Mouse (Mus musculus): ENCODE results near the gene Trp53i11. TPM values are rescaled to one million over a fixed set of nuclear protein-coding genes. Genes with fewer than 3 reads are reported as not detected.

Gene Trp53i11
- total and polyA plus RNA-seq, 3 experiments: not detected

DNA sequence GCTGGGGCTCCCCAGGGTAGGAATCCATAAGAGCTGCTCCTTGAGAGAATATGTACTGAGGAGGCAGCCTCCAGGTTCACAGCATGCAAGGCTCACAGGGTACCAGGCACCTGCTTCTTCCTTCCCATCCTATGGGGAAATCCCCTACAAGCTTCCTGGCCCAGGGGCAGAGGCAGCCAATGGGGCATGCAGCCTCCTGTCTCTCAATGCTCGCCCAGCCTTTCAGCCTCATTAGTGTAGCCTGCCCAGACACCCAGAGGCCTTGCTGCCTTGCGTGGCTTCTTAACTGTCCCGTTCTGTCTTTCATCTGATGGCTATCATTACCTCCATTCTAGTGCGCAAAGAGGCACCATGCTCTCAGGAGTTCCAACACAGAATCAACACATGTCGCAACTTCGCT is 61.7 kb downstream of the Trp53i11 start:
- ATAC-seq (ENCODE audit: extremely low read depth, insufficient number of reproducible peaks, low FRiP score, poor library complexity, severe bottlenecking): no peak
- Histone ChIP-seq H3K4me3 (ENCODE audit: low read depth, low read length) (no peak overlapping the region), H3K9me3 (replicated peaks) (no peaks in the 10 kb centered on the region), H3K36me3 (replicated peaks) (no peaks in the 10 kb centered on the region), H3K4me1 (ENCODE audit: insufficient read depth, low read depth, low read length) (no peaks in the 10 kb centered on the region), H3K27me3 (ENCODE audit: insufficient read depth, low read length) (peaks cover 13% of the 10 kb centered on the region)
- DNase-seq (ENCODE audit: low spot score): no peak
- no peak for TF ChIP-seq CTCF (IDR thresholded peaks at IDR 0.05; ENCODE audit: low read depth, low read length)
- TF ChIP-seq POLR2AphosphoS5 (IDR thresholded peaks at IDR 0.05; ENCODE audit: insufficient replicate concordance, low read depth, low read length): no peak
- TF ChIP-seq GATA1 (IDR thresholded peaks at IDR 0.05; ENCODE audit: borderline replicate concordance, low read length): no peak
- TF ChIP-seq GATA2 (IDR thresholded peaks at IDR 0.05; ENCODE audit: borderline replicate concordance, low read depth, low read length): no peak
- no peak for TF ChIP-seq TAL1 (conservative IDR thresholded peaks at IDR 0.05; ENCODE audit: low read depth, low read length)

GRCm38 (mm10) chr2:93250611-93251010 is 63.3 kb downstream of the Trp53i11 start:
- H3K4me3 ChIP-seq (ENCODE audit: low read depth, low read length): no peak overlapping the region
- ATAC-seq (ENCODE audit: extremely low read depth, insufficient number of reproducible peaks, low FRiP score, poor library complexity, severe bottlenecking) (no peak), DNase-seq (ENCODE audit: low spot score) (no peak)
- H3K36me3 ChIP-seq (replicated peaks): no peaks in the 10 kb centered on the region
- peaks cover 8% of the 10 kb centered on the region for H3K27me3 ChIP-seq (ENCODE audit: insufficient read depth, low read length)
- no peaks in the 10 kb centered on the region for H3K4me1 ChIP-seq (ENCODE audit: insufficient read depth, low read depth, low read length)
- TF ChIP-seq GATA2 (IDR thresholded peaks at IDR 0.05; ENCODE audit: borderline replicate concordance, low read depth, low read length) (no peak), TAL1 (conservative IDR thresholded peaks at IDR 0.05; ENCODE audit: low read depth, low read length) (no peak), POLR2AphosphoS5 (IDR thresholded peaks at IDR 0.05; ENCODE audit: insufficient replicate concordance, low read depth, low read length) (no peak), CTCF (IDR thresholded peaks at IDR 0.05; ENCODE audit: low read depth, low read length) (no peak), GATA1 (IDR thresholded peaks at IDR 0.05; ENCODE audit: borderline replicate concordance, low read length) (no peak)
- no peaks in the 10 kb centered on the region for H3K9me3 ChIP-seq (replicated peaks)

Other genes starting within 250 kb of the Trp53i11 start
- gene Prdm11, start 141.4 kb upstream of the Trp53i11 start, total RNA-seq (2014; fragmentation: Nextera tagmentation): 69.1 and 87.1 TPM in 2 replicates
- 33.8 and 34.4 TPM in 2 replicates for gene Prdm11, start 141.4 kb upstream of the Trp53i11 start, total RNA-seq (2017)
- gene Prdm11, start 141.4 kb upstream of the Trp53i11 start, polyA plus RNA-seq (2012): 122 and 125 TPM in 2 replicates
- gene Tspan18, start 147.0 kb downstream of the Trp53i11 start, total RNA-seq (2014; fragmentation: Nextera tagmentation): 9.0 and 10.6 TPM in 2 replicates
- gene Tspan18, start 147.0 kb downstream of the Trp53i11 start, total RNA-seq (2017): 4.2 and 6.9 TPM in 2 replicates
- gene Tspan18, start 147.0 kb downstream of the Trp53i11 start, polyA plus RNA-seq (2012): 8.5 and 10.5 TPM in 2 replicates

Measured in G1E (cell line).